Mouse (Mus musculus) kidney, adult 2 months (tissue): ENCODE results near the gene Cfp.

Source experiments
- CTCF ChIP-seq: fragments of 200-500 bp; conservative IDR thresholded peaks from 2 replicates; pipeline ENCODE4 v1.5.1; 2011; ENCODE audit warnings: low read depth, mild to moderate bottlenecking, control low read depth, low read length, moderate library complexity, mixed read lengths; ENCODE audit not compliant: insufficient read depth, insufficient read length
- POLR2A ChIP-seq: fragments of 200-500 bp; IDR thresholded peaks from one replicate; pipeline ENCODE4 v1.6.1; 2011; ENCODE audit warnings: low read depth, low read length, control low read depth

- TF ChIP-seq CTCF: no peak
- no peak for TF ChIP-seq POLR2A
These were observed 10.5 kb downstream of the Cfp start, which contains the start of gene Syn1 for GRCm38 (mm10) chrX:20920844-20921364.
